Mouse (Mus musculus) left cerebral cortex, adult 11 months (tissue): ENCODE measurements at regions not wholly inside any gene's neighbourhood (a gene's known extent, or its start where the extent isn't known, plus 50 kb on each side); places are given as distances from the start of the nearest gene placed in this dataset.

Experiments
- DNase-seq: peaks from one replicate; pipeline ENCODE4 v3.0.0; 2022; ENCODE audit warnings: low spot score

DNA sequence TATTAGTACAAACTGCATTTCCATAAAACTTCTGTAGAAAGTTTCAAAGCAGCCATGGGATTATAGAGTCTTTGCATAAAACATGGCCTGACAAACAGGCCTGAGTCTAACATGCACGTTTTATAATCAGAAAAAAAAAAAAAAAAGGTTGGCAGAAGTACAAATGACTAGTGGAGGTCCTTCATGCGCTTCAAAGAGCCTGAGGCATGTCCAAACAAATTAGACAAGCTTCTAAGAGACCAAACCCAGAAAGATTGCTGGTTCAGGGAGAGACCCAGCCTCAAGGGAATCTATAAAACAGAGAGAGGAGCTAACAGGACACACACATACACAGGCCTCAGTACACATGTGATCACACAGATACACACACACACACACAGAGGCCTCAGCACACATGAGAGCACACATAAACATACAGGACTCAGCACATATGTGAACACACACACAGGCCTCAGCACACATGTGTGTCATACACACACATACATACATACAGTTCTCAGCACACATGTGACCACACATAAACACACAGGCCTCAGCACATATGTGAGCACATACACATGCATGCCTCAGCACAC is 57.0 kb upstream of the Gnaq start:
- DNase-seq, result no peak

DNA sequence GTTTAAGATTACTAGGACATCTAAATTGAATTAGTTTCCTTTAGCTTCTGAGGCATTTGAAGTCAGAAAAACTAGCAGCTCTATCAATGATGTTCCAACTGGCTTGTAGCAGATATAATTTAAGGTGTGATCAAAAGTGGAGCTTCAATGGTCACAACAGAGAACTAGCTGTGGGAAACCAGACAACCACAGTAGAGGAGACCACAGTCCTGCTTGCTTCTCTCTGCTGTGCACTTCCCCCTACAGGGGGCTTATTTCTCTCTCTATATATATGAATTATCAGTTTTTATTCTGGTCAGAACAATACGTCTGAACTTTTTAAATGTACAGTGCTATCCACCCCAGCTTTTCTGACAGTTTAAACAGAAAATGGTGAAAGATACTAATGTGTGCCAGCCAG is 57.6 kb upstream of the Gnaq start:
- DNase-seq, result no peak

DNA sequence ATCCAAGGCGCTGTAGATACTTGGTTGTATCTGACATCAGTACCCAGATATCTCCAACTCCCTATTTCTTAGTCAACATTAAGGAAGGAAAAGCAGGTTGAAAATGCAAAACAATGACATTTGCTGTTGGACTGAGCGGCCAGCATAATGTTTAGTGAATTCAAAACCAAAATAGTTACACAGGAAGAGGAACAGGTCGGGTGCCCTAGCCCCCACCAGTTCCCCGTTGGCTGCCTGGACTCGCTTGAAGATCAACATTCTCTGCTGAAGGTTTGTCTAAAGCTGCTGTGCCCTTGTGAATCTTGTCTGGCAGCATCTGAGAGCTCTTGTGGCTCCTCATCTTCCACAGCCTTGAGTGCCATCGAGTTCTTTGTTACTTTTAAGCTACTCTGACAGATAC is 65.3 kb upstream of the Gnaq start:
- DNase-seq, result no peak

DNA sequence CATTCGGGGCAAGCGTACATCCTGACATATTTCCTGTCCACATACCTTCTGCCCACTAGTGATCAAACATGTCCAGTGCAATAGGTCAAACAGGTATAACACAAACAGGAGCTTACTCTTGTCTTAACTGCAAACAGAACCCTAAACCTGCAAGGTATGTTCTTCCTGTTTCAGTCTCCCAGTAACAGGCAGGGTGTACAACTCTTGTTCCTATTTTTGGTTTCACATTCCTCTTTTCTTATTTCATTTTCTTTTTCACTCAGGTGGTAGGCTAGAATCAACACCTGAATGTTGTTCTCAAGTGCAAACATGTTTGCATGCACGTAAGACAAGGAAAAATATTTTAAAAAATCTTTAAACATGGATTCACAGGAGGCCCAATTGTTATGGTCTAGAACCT is 67.7 kb upstream of the Gnaq start:
- no peak for DNase-seq

DNA sequence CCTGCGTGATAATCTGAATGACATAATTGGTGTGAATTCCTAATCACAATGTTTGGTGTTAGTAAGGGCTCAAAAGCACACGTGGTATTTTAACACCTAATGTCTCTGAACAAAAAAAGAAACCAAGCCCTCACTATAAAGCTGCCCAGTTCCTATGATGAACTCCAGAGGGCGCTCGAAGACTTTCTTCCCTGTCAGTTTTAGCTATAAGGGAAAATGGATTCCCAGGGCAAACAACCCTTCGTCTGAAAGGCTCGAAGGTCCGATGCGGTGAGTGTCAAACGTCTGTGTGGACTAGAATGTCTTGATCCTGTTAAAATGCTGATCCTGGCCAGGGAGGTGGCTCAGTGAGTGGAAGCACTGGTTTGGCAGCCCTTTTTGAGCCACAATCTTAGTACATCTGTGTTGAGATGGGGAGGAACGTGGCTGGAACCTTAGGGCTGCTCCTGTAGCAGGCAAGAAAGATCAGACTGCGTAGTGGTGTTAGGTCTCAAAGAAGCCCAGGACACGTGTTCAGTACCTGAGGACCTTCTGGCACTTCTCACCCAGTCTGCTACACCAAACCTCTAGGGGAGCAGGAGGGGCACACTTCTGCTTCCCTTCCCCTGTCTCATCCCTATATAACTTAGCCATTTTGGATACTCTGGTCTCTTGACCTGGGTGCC is 68.6 kb upstream of the Gnaq start:
- peak; percentile 75 for DNase-seq

- DNase-seq, result no peak
These were observed 69.1 kb upstream of the Gnaq start for GRCm38 (mm10) chr19:16063533-16063915.

GRCm38 (mm10) chr19:16061821-16062220 is 70.8 kb upstream of the Gnaq start:
- no peak for DNase-seq

GRCm38 (mm10) chr19:16059026-16059425 is 73.6 kb upstream of the Gnaq start:
- DNase-seq, result no peak

DNA sequence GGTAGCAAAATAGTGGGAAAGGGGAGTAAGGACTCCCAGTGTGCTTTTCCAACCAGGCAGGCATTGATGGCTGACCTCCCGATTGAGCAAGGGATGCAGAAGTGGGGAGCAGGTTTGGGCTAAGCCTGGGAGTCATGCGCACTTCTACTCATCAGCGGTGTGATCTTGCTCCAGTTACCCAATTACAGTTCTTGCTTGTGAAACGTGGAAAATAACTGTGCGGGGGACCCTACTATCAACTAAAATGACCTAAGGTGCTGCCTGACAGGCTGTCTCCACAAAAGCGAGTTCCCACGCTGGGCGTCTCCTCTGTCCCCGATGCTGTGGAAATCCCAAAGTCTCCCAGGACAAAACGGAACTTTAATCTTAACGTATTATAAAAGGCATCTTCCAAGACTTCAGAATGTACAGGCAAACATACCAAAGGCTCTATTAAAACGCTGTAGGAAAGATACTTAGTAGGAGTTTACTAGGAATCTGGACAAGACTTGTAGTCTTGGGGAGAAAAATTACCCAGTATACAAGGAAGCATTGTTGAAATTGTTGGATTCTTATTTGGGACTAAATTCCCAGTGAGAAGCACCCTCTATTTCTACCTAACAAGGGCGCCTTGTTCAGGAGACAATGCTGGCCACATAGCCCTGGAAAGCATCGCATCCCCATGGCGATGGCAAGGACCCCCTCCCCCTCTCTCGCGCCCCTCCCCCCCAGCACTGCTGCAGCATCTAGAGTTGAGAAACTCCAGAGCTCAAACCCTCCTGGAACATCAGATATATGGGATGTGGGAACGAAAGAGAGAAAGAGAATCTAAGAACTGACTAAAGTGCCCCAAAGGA is 65.6 kb upstream of the Cep78 start:
- DNase-seq, result peak; percentile 39

- DNase-seq, result no peak
These were observed 64.9 kb upstream of the Cep78 start for GRCm38 (mm10) chr19:16049646-16050045.

GRCm38 (mm10) chr19:16046977-16047376 is 62.2 kb upstream of the Cep78 start:
- no peak for DNase-seq

- DNase-seq, result no peak
These were observed 60.5 kb upstream of the Cep78 start for GRCm38 (mm10) chr19:16045261-16045660.

GRCm38 (mm10) chr19:16044169-16044568 is 59.4 kb upstream of the Cep78 start:
- DNase-seq, result no peak

DNA sequence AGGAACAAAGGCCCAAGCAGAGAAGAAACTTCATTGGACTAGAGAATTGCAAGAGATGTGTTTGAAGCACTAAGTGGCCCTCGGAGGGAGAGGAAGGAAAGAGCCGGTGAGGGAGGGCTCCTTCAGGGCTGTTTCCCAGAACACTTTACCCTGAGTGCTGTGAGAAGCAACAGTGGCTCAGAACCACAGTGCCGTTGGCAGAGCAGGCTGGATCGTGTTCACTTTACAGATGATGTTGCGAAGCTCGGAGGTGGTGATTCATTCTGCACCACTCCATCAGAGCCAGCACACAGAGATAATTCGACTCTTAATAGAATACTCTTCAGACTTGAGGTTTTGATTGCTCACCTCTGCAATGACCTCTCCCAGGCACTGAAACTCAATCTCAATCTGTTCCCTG is 58.2 kb upstream of the Cep78 start:
- DNase-seq, result no peak

DNA sequence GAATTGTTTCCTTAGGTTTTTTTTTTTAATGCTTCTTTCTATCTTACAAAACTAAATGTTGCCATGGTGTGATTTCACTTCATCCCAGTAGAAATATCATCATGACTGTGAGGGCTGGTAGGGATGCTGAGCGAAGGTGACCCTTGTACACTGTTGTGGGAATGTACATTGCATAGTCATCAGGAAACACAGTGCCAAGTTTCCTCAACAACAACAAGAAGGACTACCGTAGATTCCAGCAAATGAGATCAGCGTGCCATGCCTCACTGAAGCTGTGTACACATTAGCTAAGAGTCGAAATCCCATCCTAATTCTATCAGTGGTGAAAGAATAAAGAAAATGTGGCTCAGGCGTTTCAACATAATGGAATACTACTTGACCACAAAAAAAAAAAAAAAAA is 57.1 kb upstream of the Cep78 start:
- DNase-seq, result no peak

DNA sequence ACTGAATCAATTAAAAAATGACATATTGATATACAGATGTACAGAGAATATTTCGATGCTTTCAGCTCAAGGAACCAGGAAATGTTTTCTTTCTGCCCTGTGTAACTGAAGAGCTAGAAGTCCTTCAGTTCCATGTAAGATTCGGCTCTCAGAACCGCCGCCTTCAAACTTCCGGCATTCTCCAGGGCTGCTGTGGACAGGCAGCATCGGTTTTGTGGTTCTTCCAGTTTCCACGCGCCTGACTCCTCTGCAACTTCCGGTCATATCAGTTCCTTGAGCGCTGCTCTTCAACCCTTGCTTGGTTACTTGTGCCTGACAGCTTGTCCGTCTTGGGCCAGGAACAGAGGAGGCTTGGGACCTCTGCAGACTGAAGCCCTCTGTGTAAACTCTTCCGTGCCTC is 53.0 kb upstream of the Cep78 start:
- no peak for DNase-seq
